Mouse (Mus musculus): ENCODE data around the gene Pigx.

DNA sequence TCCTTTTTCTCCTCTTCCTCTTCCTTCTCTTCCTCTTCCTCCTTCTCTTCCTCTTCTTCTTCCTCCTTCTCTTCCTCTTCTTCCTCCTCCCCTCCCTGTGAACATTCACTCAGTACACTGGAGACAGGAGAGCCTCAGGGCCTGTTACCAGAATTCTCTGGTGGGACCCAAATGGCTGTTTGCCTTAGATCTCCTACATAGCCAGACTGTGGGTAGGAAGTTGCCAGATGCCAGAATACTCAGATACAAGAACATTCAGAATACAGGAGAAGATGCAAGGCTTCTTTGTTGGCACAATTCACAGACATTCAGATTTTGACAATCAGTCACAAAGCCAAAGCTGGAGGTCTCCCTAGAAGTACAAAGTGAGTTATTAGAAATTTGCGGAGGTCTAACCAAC, 39.4 kb upstream of the Pigx start:
- TF ChIP-seq EP300 (IDR thresholded peaks at IDR 0.05; ENCODE audit: insufficient read depth, low read depth, low read length) (no peak), CTCF (IDR thresholded peaks at IDR 0.05) (no peak)
